Mouse (Mus musculus) lung, embryonic 14.5 days (tissue): Measurements from ENCODE around the gene Stx18. TPM values are rescaled to one million over a fixed set of nuclear protein-coding genes. Genes with fewer than 3 reads are reported as not detected.

ENCODE experiments used
- ATAC-seq: fragments of 200-750 bp; cut with Nextera tagmentation; 2 replicates; pipeline ENCODE4 v1.8.0; 2017; ENCODE audit warnings: mild to moderate bottlenecking, moderate TSS enrichment, moderate library complexity; ENCODE audit not compliant: insufficient read depth
- DNase-seq: peaks from one replicate; pipeline ENCODE4 v3.0.0-alpha.2; 2015
- H3K27ac ChIP-seq: fragments of 300-500 bp; sonication (generic); 2 replicates; pipeline ENCODE4 v1.5.1; 2014; ENCODE audit warnings: low read depth, mild to moderate bottlenecking, moderate library complexity
- H3K27me3 ChIP-seq: fragments of 300-500 bp; sonication (generic); 2 replicates; pipeline ENCODE4 v1.6.1; 2014; ENCODE audit warnings: low read length, control low read depth; ENCODE audit not compliant: insufficient read depth
- H3K36me3 ChIP-seq: fragments of 300-500 bp; sonication (generic); 2 replicates; pipeline ENCODE4 v1.6.1; 2014; ENCODE audit warnings: control low read depth; ENCODE audit not compliant: insufficient read depth
- H3K4me1 ChIP-seq: fragments of 300-500 bp; sonication (generic); 2 replicates; pipeline ENCODE4 v1.6.1; 2014; ENCODE audit warnings: antibody characterized with exemption, control low read depth; ENCODE audit not compliant: insufficient read depth
- H3K4me2 ChIP-seq: fragments of 300-500 bp; sonication (generic); 2 replicates; pipeline ENCODE4 v1.6.1; 2014; ENCODE audit warnings: mild to moderate bottlenecking
- H3K4me3 ChIP-seq: fragments of 300-500 bp; sonication (generic); 2 replicates; pipeline ENCODE4 v1.5.1; 2014; ENCODE audit warnings: low read depth, low read length
- H3K9ac ChIP-seq: fragments of 300-500 bp; sonication (generic); 2 replicates; pipeline ENCODE4 v1.6.1; 2014
- H3K9me3 ChIP-seq: fragments of 300-500 bp; sonication (generic); 2 replicates; pipeline ENCODE4 v1.6.1; 2016; ENCODE audit warnings: low read depth, low read length, control low read depth
- CTCF ChIP-seq: IDR thresholded peaks from 2 replicates; pipeline ENCODE4 v1.5.1; 2016; ENCODE audit warnings: antibody characterized with exemption, low read depth
- WGBS: fragments of 180-500 bp; shearing (Covaris S2); extraction: QIAGEN DNeasy Blood & Tissue Kit; methylation state at CpG from one replicate; pipeline ENCODE4 v1.1.7; 2014; 5-methylcytosine and 5-hydroxymethylcytosine counted together
- polyA plus RNA-seq: library from polyadenylated mRNA; unstranded; fragments of >200 nt; fragmentation: Nextera tagmentation; extraction: Ambion mirVana; gene quantifications from 2 replicates; pipeline ENCODE4 v1.2.1, GENCODE M21; 2014

Gene Stx18
- polyA plus RNA-seq, 1 experiment from 2014 or later: 43.6 TPM

GRCm38 (mm10) chr5:38174256-38174912, 135.8 kb downstream of the Stx18 start:
- TF ChIP-seq CTCF: no peak
- Histone ChIP-seq H3K4me1 (no peaks in the 10 kb centered on the region), H3K27me3 (no peaks in the 10 kb centered on the region), H3K9ac (no peak overlapping the region), H3K9me3 (no peaks in the 10 kb centered on the region), H3K4me3 (no peak overlapping the region), H3K36me3 (no peaks in the 10 kb centered on the region), H3K27ac (no peak overlapping the region), H3K4me2 (no peak overlapping the region)
- 76% methylated on average over 16 of the region's 16 CpGs for WGBS
- DNase-seq (no peak), ATAC-seq (no peak)

DNA sequence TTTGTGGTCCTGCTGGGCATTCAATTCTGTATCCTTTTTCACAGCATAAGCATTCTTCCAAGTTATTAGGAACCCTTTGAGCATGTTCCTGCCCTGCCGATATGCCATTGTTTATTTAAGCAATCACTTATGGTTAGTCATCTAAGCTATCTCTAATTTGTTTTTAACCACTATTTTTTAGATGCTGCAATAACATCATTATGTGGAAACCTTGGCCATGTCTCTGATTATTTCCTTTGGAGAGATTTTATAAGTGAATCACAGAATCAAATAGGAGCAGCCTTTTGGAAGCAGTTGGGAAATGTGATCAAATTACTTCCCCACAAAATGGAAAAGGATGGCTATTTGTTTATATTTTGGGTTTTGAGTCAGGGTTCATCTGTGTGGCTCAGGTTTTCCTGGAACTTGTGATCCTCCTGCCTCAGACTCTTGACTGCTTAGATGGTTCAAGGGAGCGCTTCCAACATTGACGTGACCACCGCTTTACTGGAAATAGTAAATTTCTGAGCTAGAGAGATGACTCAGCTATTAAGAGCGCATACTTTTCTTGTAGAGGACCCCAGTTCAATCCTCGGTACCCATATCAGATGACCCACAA, 146.2 kb downstream of the Stx18 start:
- H3K9me3 ChIP-seq: no peaks in the 10 kb centered on the region
- no peak overlapping the region for H3K4me3 ChIP-seq
- H3K9ac ChIP-seq: no peak overlapping the region
- no peak overlapping the region for H3K27ac ChIP-seq
- TF ChIP-seq CTCF: no peak
- no peaks in the 10 kb centered on the region for H3K36me3 ChIP-seq
- DNase-seq: no peak
- H3K4me1 ChIP-seq: no peaks in the 10 kb centered on the region
- H3K27me3 ChIP-seq: no peaks in the 10 kb centered on the region
- ATAC-seq: no peak
- no peak overlapping the region for H3K4me2 ChIP-seq
- 76% methylated on average over 6 of the region's 6 CpGs for WGBS

DNA sequence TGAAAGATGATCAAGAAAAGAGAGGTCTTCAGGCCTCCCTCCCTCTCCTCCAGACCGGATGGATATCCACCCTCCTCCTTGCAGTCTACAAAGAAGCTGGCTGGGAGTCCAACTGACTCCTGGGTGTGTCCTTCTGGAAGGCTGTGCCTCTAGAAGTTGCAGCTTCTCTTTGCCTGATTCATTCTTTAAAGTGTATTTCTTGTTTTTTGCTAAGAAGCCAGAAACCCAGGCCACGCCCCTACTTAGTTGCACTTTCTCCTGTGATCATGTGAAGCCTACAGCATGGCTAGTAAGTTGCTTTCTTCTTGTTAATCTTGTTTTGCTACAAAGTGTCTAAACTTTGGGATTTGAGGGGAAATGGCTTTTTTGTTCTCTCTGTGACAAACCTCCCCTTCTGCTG, 148.5 kb downstream of the Stx18 start:
- H3K27me3 ChIP-seq: no peaks in the 10 kb centered on the region
- H3K9me3 ChIP-seq: no peaks in the 10 kb centered on the region
- H3K4me1 ChIP-seq: no peaks in the 10 kb centered on the region
- H3K9ac ChIP-seq: no peak overlapping the region
- TF ChIP-seq CTCF: no peak
- H3K27ac ChIP-seq: no peak overlapping the region
- ATAC-seq (no peak), DNase-seq (no peak)
- H3K4me2 ChIP-seq: no peak overlapping the region
- no peak overlapping the region for H3K4me3 ChIP-seq
- 76% methylated on average over 2 of the region's 2 CpGs for WGBS
- no peaks in the 10 kb centered on the region for H3K36me3 ChIP-seq

Other genes with a start within 250 kb of the Stx18 start
- gene Msx1, start 214.2 kb upstream of the Stx18 start, polyA plus RNA-seq: 2.9 and 3.1 TPM in 2 replicates
- gene Nsg1, start 121.2 kb downstream of the Stx18 start, polyA plus RNA-seq: 18.2 and 23.6 TPM in 2 replicates
- 12.3 and 14.9 TPM in 2 replicates for gene Zbtb49, start 181.7 kb downstream of the Stx18 start, polyA plus RNA-seq
- gene Lyar, start 181.7 kb downstream of the Stx18 start, polyA plus RNA-seq: 105 and 112 TPM in 2 replicates
- 78.9 and 80.4 TPM in 2 replicates for gene Tmem128, start 221.4 kb downstream of the Stx18 start, polyA plus RNA-seq
- 0.08 TPM in 1 of 2 replicates, not detected in the other for gene Otop1, start 237.2 kb downstream of the Stx18 start, polyA plus RNA-seq